Mouse (Mus musculus) G1E (cell line): ENCODE results near the gene Kpna1. TPM values are rescaled to one million over a fixed set of nuclear protein-coding genes. Genes with fewer than 3 reads are reported as not detected.

Experiments
- ATAC-seq: 2 replicates; pipeline ENCODE4 v1.8.0; 2016; ENCODE audit warnings: mild to moderate bottlenecking; ENCODE audit not compliant: insufficient number of reproducible peaks, poor library complexity, low FRiP score, severe bottlenecking; ENCODE audit errors: extremely low read depth
- DNase-seq: peaks from one replicate; pipeline ENCODE4 v3.0.0; 2012; ENCODE audit warnings: low spot score
- H3K27me3 ChIP-seq: 2 replicates; pipeline ENCODE4 v1.6.1; 2012; ENCODE audit warnings: mild to moderate bottlenecking, low read length, inconsistent platforms; ENCODE audit not compliant: insufficient read depth
- H3K36me3 ChIP-seq: replicated peaks from 2 replicates; pipeline ENCODE3; 2012; ENCODE audit warnings: mild to moderate bottlenecking, inconsistent platforms
- H3K4me1 ChIP-seq: 2 replicates; pipeline ENCODE4 v1.6.1; 2012; ENCODE audit warnings: low read depth, low read length, inconsistent platforms, mixed read lengths; ENCODE audit not compliant: insufficient read depth
- H3K4me3 ChIP-seq: 2 replicates; pipeline ENCODE4 v1.5.1; 2012; ENCODE audit warnings: low read depth, mild to moderate bottlenecking, inconsistent platforms, low read length, moderate library complexity, mixed read lengths
- H3K9me3 ChIP-seq: replicated peaks from 2 replicates; pipeline ENCODE4 v1.6.1; 2012; ENCODE audit warnings: inconsistent platforms
- CTCF ChIP-seq: IDR thresholded peaks from 2 replicates; pipeline ENCODE4 v1.5.1; 2012; ENCODE audit warnings: low read depth, low read length, inconsistent platforms, mixed read lengths
- GATA1 ChIP-seq: IDR thresholded peaks from 2 replicates; pipeline ENCODE4 v1.6.1; 2012; ENCODE audit warnings: borderline replicate concordance, low read length, inconsistent platforms, mixed read lengths
- GATA2 ChIP-seq: IDR thresholded peaks from 2 replicates; pipeline ENCODE4 v1.6.1; 2012; ENCODE audit warnings: low read depth, low read length, inconsistent platforms, borderline replicate concordance
- POLR2AphosphoS5 ChIP-seq: IDR thresholded peaks from 2 replicates; pipeline ENCODE4 v1.6.1; 2012; ENCODE audit warnings: low read depth, low read length, inconsistent platforms; ENCODE audit not compliant: insufficient replicate concordance
- TAL1 ChIP-seq: conservative IDR thresholded peaks from 2 replicates; pipeline ENCODE4 v1.6.1; 2012; ENCODE audit warnings: low read depth, low read length, inconsistent platforms, mixed read lengths
- polyA plus RNA-seq: library from polyadenylated mRNA; stranded (reverse); fragments of >175 nt; gene quantifications from 2 replicates; pipeline ENCODE4 v1.2.3, GENCODE M21; 2012
- total RNA-seq, 2 experiments: library from RNA; stranded (forward) in 1 of 2; stranded (reverse) in 1 of 2; fragments of 200-1000 nt in 1 of 2; fragments of >200 nt in 1 of 2; fragmentation: Nextera tagmentation in 1 of 2; gene quantifications; 2 replicates each; pipeline ENCODE4 v1.2.3; 2014 to 2017

Kpna1 gene
- total and polyA plus RNA-seq, 3 experiments = 53.7 to 70.1 (median 54.1) TPM

DNA sequence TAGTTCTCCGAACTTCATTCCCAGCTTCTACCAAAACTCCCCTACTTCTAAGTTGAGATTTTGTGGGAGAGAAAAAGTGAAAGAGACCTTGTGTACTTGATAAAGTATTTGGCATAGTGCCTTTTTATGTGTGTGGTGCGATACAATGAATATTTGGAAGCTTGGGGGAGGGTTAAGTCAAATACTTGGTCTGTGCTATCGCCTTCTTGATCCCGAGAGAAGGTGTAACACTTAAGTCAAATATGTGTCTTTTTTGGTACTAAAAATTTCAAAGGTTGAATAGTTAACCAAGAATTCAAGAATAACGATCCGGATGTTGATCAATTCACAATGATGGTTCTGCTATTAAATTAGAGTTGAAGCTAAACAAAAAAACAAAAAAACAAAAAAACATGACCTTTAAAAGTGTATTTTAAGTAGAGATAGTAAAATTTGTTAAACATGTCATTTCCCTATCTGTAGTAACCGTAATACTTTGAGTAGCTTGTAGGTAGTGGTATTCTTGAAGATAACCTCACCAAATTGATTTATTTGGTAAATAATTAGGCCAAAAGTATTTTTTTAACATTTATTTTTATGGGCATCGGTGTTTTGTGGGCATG lies 94.0 kb downstream of the Kpna1 start:
- DNase-seq (no peak), ATAC-seq (no peak)
- peaks cover 40% of the 10 kb centered on the region for H3K4me1 ChIP-seq
- TF ChIP-seq GATA2 (no peak), TAL1 (no peak), GATA1 (no peak), POLR2AphosphoS5 (no peak), CTCF (no peak)
- peak overlapping the region; percentile 85 for H3K4me3 ChIP-seq
- no peaks in the 10 kb centered on the region for H3K27me3 ChIP-seq
- peaks cover 57% of the 10 kb centered on the region for H3K36me3 ChIP-seq
- no peaks in the 10 kb centered on the region for H3K9me3 ChIP-seq

DNA sequence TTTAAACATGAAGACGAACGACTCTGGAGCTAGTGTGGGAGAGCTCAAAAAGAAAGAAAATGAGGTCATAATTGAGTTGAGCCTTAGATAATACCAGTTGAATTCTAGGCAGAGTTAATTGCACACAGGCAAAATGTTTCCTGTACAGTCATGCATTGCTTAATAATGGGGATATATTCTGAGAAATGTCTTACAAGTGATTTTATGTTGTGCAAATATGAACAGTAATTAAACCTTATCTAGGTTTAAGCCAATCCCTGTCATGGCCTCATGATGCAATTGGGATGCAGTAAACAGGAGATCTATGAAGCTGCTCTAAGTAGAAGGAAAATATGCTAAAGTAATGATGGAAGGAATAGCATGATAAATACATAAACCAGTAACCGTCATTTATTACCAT lies 96.2 kb downstream of the Kpna1 start:
- Histone ChIP-seq H3K4me3 (no peak overlapping the region), H3K27me3 (no peaks in the 10 kb centered on the region), H3K36me3 (peaks cover 56% of the 10 kb centered on the region), H3K4me1 (peaks cover 30% of the 10 kb centered on the region), H3K9me3 (no peaks in the 10 kb centered on the region)
- DNase-seq = no peak
- TF ChIP-seq POLR2AphosphoS5 (no peak), GATA2 (no peak), TAL1 (no peak), GATA1 (no peak), CTCF (no peak)
- ATAC-seq = no peak

DNA sequence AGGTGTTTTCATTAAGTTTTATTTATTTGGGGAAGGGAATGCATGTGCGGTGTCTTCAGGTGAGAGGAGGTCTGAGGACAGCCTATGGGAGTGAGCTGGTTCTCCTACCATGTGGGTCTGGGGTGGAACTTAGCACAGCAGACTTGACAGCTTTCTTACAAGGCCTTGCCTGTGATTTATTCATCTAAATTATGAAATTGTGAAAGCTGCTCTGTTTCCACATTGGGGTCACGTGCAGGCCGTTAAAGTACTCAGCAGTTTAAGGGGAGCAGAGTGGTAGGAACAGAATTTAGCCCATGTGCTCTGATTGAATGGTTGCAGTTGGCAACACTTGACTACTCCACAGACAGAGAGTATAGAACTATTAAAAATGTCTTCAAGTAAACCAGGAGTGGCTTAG lies 101.4 kb downstream of the Kpna1 start:
- Histone ChIP-seq H3K4me1 (peaks cover 20% of the 10 kb centered on the region; the same call in 1 of the 2 replicates), H3K9me3 (no peaks in the 10 kb centered on the region), H3K4me3 (no peak overlapping the region), H3K27me3 (no peaks in the 10 kb centered on the region), H3K36me3 (peaks cover 87% of the 10 kb centered on the region)
- ATAC-seq = no peak
- DNase-seq = no peak
- TF ChIP-seq GATA2 (no peak), CTCF (no peak), TAL1 (no peak), GATA1 (no peak), POLR2AphosphoS5 (no peak)

Other genes with a start within 250 kb of the Kpna1 start
- gene Dirc2, start 209.4 kb upstream of the Kpna1 start, total RNA-seq (2014; fragmentation: Nextera tagmentation) = 18.6 and 23.5 TPM in 2 replicates
- 13.8 and 14.2 TPM in 2 replicates for gene Dirc2, start 209.4 kb upstream of the Kpna1 start, total RNA-seq (2017)
- gene Dirc2, start 209.4 kb upstream of the Kpna1 start, polyA plus RNA-seq = 1.9 and 3.3 TPM in 2 replicates
- 17.9 and 18.3 TPM in 2 replicates for gene Hspbap1, start 208.4 kb upstream of the Kpna1 start, total RNA-seq (2014; fragmentation: Nextera tagmentation)
- 17.5 and 18.1 TPM in 2 replicates for gene Hspbap1, start 208.4 kb upstream of the Kpna1 start, total RNA-seq (2017)
- gene Hspbap1, start 208.4 kb upstream of the Kpna1 start, polyA plus RNA-seq = 29.5 and 31.9 TPM in 2 replicates
- 3.4 and 5.5 TPM in 2 replicates for gene Parp14, start 107.2 kb upstream of the Kpna1 start, total RNA-seq (2014; fragmentation: Nextera tagmentation)
- gene Parp14, start 107.2 kb upstream of the Kpna1 start, total RNA-seq (2017) = 4.6 and 6.1 TPM in 2 replicates
- 1.5 and 2.1 TPM in 2 replicates for gene Parp14, start 107.2 kb upstream of the Kpna1 start, polyA plus RNA-seq
- gene Parp9, start 40.3 kb upstream of the Kpna1 start, total RNA-seq (2014; fragmentation: Nextera tagmentation) = 13.5 and 15.2 TPM in 2 replicates
- 32.8 and 36.4 TPM in 2 replicates for gene Parp9, start 40.3 kb upstream of the Kpna1 start, total RNA-seq (2017)
- 1.6 and 2.1 TPM in 2 replicates for gene Parp9, start 40.3 kb upstream of the Kpna1 start, polyA plus RNA-seq
- 15.2 and 15.4 TPM in 2 replicates for gene Dtx3l, start 39.6 kb upstream of the Kpna1 start, total RNA-seq (2014; fragmentation: Nextera tagmentation)
- gene Dtx3l, start 39.6 kb upstream of the Kpna1 start, total RNA-seq (2017) = 13.0 and 17.5 TPM in 2 replicates
- 2.1 and 3.5 TPM in 2 replicates for gene Dtx3l, start 39.6 kb upstream of the Kpna1 start, polyA plus RNA-seq
- gene Wdr5b, start 62.4 kb downstream of the Kpna1 start, total RNA-seq (2014; fragmentation: Nextera tagmentation) = 3.5 and 7.1 TPM in 2 replicates
- 6.9 and 8.1 TPM in 2 replicates for gene Wdr5b, start 62.4 kb downstream of the Kpna1 start, total RNA-seq (2017)
- gene Wdr5b, start 62.4 kb downstream of the Kpna1 start, polyA plus RNA-seq = 0.19 and 0.50 TPM in 2 replicates
- gene Fam162a, start 92.8 kb downstream of the Kpna1 start, total RNA-seq (2014; fragmentation: Nextera tagmentation) = 136 and 143 TPM in 2 replicates
- gene Fam162a, start 92.8 kb downstream of the Kpna1 start, total RNA-seq (2017) = 266 and 272 TPM in 2 replicates
- 262 and 411 TPM in 2 replicates for gene Fam162a, start 92.8 kb downstream of the Kpna1 start, polyA plus RNA-seq
- gene Ccdc58, start 92.9 kb downstream of the Kpna1 start, total RNA-seq (2014; fragmentation: Nextera tagmentation) = 71.8 and 93.8 TPM in 2 replicates
- gene Ccdc58, start 92.9 kb downstream of the Kpna1 start, total RNA-seq (2017) = 148 and 250 TPM in 2 replicates
- gene Ccdc58, start 92.9 kb downstream of the Kpna1 start, polyA plus RNA-seq = 4.0 and 6.3 TPM in 2 replicates
- gene Csta1, start 152.5 kb downstream of the Kpna1 start, total RNA-seq (2014; fragmentation: Nextera tagmentation) = not detected in 2 replicates
- gene Csta1, start 152.5 kb downstream of the Kpna1 start, total RNA-seq (2017) = 0.12 and 0.16 TPM in 2 replicates
- not detected in 2 replicates for gene Csta1, start 152.5 kb downstream of the Kpna1 start, polyA plus RNA-seq
- not detected in 2 replicates for gene Stfa2l1, start 178.1 kb downstream of the Kpna1 start, total RNA-seq (2014; fragmentation: Nextera tagmentation)
- not detected in 2 replicates for gene Stfa2l1, start 178.1 kb downstream of the Kpna1 start, total RNA-seq (2017)
- not detected in 2 replicates for gene Stfa2l1, start 178.1 kb downstream of the Kpna1 start, polyA plus RNA-seq
- not detected in 2 replicates for gene Gm5483, start 205.5 kb downstream of the Kpna1 start, total RNA-seq (2014; fragmentation: Nextera tagmentation)
- 0.05 and 0.06 TPM in 2 replicates for gene Gm5483, start 205.5 kb downstream of the Kpna1 start, total RNA-seq (2017)
- not detected in 2 replicates for gene Gm5483, start 205.5 kb downstream of the Kpna1 start, polyA plus RNA-seq
- gene Gm5416, start 231.7 kb downstream of the Kpna1 start, total RNA-seq (2014; fragmentation: Nextera tagmentation) = not detected in 2 replicates
- not detected in 2 replicates for gene Gm5416, start 231.7 kb downstream of the Kpna1 start, total RNA-seq (2017)
- gene Gm5416, start 231.7 kb downstream of the Kpna1 start, polyA plus RNA-seq = not detected in 2 replicates
- not detected in 2 replicates for gene 2010005H15Rik, start 242.7 kb downstream of the Kpna1 start, total RNA-seq (2014; fragmentation: Nextera tagmentation)
- gene 2010005H15Rik, start 242.7 kb downstream of the Kpna1 start, total RNA-seq (2017) = not detected in 2 replicates
- not detected in 2 replicates for gene 2010005H15Rik, start 242.7 kb downstream of the Kpna1 start, polyA plus RNA-seq